Mouse (Mus musculus) c-Kit-negative CD71-positive TER-119-positive erythroid progenitor cells, embryonic 14.5 days (primary cell): ENCODE results near the gene Tfcp2.

Experiments used
- DNase-seq: peaks from one replicate; pipeline ENCODE4 v3.0.0-alpha.2; 2013; ENCODE audit warnings: low read depth, low spot score

Tfcp2 gene

DNA sequence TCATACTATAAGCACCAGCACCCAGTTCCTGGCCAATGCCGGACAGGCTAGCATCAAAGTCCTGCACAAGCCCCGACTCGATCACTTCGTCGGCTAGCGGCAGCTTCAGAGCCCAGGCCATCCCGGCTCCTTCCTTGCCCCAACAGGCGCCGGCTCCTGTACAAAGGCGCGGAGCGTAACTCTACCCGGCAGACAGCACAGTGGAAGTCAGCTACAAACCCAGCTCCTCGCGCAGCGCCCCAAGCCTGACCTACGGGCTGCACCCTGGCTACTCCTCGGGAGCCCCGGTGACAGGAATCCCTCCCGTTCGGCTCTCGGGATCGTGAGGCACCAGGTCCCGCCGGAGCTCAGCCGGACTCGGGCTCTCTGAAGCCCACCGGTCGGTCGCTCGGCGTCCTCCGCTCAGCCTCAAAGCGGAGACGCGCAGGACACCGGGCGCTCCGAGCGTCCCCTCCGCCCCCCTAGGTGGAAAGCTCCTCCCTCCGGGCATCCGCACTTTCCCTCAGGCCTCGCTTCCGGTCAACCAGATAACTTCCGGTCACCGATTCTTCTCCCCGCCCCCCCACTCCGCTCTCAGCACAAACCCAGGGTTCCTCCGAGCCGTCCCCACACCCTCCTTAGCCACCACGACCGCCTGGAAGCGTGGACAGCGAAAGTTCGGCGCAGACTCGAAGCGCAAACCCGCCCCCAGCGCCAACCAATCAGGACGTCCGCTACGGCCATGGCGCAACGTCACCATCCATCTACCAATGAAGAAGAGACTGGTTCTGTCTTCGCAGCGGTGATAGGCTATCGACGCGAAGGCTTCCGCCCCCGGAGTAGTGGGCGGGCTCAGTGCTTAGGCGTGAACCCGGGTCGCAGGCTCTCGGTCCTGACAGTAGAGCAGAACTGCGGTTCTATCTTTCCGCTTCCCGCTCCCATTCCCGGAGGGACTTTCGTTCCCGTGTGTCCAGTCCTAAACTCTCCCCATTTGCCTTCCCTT is at the start of gene Tfcp2:
Gene Tfcp2 (minus strand): TSS at position 683 of the 982 bp plus-strand sequence.
- DNase-seq: peak; percentile 95

DNA sequence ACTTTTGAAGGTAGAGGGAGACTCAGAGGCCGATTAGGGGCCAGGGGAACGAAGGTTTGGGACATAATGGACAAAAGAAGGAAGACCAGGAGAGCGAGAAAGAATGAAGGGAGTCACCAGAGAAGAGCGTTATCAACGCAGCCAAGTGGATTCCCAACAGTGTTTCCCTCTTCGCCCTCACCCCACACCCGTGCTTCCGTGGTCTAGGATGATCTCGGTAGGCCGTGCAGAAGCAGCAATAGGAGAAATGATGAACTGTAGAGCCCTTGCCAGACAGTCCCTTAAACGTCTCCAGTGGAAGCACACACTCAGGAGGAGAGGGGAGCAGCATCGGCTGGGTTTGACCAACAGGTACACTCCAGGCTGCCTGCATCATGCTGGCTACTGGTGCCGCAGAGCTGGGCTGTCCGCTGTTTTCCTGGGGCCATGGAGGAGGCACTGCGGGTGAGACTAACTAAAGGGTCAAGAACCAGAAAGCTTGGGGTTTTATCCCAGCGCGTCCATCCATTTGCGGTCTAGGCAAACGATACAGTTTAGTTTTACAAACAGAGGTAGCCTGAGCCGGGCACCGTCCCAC is 49.0 kb upstream of the Tfcp2 start:
- DNase-seq: no peak

DNA sequence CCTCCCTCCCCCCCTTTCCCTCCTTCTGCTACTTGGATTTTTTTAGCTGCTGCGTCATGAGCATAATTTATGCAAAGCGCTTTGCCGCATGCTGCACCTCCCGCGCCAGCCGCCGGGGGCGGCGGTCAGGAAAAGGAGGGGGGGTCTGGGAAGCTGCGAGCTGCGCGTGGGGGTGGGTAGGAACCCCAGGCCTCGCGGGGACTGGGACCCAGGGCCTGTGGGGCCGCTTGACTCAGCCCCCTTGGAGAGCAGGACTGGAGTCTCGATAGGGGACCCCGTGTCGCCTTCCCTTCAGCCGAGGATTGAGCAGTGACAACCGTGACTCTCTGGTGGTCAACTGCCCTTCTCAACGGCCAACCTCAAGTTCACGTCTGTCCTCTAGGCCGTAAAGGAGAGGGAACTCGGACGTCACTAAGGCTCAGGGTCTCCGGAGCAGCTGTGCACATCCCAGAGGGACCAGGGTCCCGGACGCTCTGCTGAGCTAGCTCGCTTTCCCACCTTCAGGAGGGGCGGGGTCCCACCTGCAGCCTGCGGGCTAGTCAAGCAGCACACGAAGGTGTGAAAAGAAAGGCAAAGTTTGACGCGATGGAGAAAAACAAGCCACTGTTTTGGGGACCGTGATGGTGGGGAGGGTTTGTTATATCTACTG is 48.4 kb upstream of the Tfcp2 start:
- DNase-seq: no peak

DNA sequence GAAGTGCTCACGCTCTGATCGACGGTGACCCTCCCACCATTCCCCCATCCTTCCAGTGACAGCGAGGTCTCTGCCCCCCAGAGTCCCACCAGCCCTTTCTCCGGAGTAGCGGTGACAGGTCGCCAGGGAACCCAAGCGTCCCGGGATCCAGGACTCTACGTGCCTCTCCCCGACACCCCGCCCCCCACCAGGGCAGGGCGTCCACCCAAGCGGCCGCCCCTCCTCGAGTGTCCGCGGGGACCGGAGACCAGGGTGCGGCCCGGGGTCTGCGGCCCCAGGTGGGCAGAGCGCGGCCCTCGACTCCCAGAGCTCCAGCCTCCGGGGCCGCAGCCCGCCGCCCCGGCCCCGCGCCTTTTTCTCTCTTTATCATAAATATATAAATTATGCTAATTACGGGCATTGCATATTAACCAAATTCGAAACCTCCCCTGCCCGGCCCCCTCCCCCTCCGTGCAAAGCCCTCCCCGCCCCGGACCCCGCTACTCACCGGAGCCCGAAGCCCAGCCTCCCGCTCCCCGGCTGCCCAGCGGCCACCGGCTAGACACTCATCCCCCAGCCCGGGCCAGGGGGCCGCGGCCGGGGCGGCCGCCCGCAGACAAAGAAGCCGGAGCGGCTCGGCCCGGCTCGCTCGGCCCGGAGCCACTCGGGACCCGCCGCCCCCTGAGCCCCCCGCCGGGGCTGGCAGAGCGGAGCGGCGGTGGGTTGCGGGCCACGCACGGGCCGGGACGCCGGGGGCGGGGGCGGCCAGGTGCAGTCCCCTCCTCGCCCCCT is 47.7 kb upstream of the Tfcp2 start, which contains the start of gene Pou6f1:
Gene Pou6f1 (minus strand): TSS at position 709 of the 771 bp plus-strand sequence.
- no peak for DNase-seq

DNA sequence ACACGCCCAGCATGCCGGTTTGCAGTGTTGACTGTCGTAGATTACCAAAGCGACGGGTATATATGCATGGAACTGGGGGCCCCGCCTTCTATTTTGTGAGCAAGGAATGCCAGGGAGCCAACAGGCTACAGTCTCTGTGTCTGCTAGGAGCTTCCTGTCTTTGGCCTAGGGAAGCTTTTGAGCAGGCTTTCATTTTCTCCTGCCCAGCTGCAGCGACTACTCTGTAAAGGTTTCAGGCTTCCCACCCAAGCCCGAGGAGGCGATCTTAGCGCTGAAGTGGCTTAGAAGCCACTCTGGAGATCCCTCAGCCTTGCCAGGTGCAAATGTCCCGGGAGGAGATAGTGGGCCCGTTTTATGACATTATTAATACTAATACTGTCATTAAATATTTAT is 47.1 kb upstream of the Tfcp2 start:
- DNase-seq: no peak

DNA sequence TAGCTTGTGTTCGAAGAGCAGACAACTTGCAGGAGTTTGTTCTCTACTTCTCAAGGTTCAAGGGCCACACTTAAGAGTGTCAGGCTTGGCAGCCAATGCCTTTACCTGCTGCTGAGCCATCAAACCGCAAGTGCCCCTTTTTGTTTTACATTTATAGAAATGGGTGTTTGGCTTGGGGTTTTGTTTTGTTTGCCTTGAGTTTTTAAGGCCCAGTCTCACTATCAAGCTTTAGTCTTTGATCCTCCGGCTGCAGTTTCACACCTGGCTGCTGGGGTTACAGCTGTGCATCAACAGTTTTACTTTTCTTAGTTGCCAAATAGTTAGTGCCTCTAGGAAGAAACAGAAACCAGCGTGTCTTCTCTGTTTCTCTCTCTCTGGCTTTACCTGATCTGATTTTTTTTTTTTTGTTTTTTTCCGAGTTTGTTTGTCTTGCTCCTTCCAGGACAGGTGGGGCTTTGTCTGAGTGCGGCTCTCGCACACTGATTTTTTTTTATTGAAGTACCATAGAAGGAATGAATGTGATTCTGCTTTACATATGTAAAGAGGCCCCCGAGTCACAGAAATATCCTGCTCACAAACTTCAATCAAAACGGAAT is 46.6 kb upstream of the Tfcp2 start:
- DNase-seq: no peak

DNA sequence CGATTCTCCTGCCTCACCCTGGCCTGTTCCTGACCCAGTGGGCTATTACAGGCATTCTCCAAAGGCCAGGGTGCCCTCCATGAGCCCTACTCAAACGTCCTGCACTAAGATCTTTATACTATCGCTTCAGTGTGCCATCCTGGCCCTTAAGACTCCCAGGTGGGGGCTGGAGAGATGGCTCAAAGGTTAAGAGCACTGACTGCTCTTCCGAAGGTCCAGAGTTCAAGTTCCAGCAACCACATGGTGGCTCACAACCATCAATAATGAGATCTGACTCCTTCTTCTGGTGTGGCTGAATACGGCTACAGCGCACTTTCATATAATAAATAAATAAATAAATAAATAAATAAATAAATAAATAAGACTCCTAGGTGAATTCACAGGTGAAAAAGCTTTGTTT is 41.0 kb upstream of the Tfcp2 start:
- DNase-seq: no peak

DNA sequence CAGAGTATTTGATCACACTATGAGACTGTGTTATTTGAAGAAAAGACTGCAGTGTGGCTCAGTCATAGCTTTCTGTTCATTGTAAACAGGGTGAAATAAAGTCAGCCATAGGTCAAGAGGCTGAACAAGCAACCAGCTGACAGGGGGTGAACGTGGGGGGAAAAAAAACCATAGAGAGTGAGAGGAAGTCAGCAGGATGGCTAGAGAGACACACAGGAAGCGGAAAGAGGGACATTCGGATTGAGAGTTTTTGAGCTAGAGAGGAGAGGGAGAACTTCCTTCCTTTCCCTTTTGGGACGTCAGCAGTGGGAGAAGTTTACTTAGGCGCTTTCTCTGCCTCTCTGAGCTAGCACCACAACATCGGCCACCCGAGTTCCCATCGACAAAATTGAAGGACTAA is 38.6 kb upstream of the Tfcp2 start:
- no peak for DNase-seq

DNA sequence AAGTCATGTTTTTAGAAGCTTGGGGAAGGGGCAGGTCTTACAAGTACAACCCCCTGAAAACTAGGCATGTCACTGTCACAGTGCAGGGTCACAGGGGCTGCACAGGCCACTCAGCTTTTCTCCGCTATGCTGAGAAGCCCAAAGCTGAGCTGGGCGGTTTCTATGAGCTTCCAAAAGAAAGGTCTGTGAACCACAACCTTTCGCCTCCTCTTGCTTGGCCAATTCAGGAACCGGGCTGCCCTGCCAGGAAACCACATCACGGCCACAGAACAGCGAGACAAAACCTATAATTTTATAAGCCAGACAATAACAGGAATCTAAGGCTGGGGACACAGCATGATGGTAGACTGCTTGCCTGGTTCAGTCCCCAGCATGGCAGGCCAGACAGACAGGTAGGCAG is 36.5 kb upstream of the Tfcp2 start:
- DNase-seq: no peak

DNA sequence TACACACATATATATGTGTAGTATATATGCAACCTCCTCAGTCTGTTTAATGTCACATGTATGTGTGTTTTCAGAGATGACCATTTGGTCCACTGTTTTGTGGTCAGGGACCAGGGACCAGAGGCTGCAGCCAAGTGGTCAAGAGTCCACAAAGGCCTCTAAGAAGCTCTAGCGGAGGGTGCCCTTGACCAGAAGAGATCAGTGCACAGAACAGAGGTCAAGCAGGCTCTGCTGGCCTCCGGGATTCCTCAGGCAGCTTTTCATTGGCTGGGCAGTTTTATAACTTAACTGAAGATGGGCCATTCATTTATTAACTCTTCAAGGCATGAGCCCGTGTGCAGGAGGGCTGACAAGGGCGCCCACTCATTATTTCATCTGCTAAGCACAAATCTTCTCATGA is 35.4 kb upstream of the Tfcp2 start:
- no peak for DNase-seq

DNA sequence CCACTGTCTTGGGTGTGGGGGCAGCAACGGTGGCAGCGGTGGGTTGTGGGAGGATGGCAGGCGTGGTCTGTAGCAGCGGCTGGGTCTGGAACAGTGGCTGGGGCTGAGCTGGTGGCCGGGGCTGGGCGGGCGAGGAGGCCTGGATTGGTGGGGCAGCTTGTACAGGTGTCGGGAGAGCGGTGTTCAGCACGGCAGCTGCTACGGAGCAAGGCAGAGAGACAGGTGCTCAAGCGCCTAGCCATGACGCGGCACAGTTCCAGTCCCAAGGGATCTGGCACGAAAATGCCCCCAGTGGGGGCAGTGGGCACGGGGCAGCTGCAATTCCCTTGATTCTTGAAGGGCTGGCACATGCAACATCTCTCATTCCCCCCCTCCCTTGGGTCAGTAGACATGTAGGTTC is 34.1 kb upstream of the Tfcp2 start:
- no peak for DNase-seq

DNA sequence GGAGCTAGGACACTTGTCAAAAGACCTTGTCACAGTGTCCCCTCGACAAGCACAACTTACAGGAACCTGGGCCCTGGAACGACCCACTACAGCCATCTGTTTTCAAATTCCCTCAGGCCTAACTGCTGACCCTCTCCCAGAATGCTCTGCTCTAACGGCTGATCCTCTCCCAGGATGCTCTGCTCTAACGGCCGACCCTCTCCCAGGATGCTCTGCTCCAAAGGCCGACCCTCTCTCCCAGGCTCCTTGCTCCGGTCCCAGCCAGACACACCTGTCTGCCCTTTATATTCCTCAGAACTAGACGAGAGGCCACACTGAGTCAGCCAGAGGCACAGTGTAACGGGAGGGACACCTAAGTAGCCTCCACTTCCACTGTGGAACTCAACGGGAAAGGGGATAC is 28.3 kb upstream of the Tfcp2 start:
- DNase-seq: no peak

DNA sequence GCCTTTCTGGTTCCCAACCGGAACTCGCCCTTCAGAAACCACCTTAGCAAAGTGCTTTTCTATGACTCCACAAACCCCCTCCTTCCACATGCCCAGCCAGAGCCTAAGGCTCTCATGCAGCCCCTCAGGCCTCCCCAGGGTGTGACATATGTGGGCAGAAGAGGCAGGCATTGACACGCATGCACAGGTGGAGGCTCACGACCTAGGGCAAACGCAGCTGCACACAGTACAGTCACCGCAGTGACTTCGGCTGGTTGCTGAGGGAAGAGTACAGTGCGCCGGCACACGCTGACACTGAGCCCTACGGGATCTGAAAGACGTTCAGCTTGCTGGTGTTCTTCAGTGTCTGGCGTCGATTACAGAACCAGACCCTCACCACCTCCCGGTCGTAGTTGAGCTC is 26.2 kb upstream of the Tfcp2 start:
- no peak for DNase-seq

DNA sequence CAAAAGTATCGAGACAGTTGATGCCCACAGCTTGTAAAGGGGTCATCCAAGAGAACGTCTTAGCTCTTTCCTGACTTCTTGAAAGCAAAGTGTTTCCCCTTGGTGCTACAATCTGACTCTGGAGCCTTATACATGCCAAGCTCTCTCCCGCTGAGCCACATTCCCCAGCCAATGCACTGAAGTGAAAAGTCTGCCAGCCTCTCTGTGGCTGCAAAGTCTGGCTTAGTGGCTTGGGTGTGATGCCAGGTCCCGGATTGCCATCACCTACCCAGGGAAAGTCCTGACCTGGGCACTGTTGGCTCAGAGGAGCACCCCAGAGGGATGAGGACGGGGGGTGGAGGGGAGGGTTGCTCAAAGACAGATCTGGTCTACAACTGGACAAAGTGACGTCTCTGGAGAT is 25.0 kb upstream of the Tfcp2 start:
- no peak for DNase-seq

DNA sequence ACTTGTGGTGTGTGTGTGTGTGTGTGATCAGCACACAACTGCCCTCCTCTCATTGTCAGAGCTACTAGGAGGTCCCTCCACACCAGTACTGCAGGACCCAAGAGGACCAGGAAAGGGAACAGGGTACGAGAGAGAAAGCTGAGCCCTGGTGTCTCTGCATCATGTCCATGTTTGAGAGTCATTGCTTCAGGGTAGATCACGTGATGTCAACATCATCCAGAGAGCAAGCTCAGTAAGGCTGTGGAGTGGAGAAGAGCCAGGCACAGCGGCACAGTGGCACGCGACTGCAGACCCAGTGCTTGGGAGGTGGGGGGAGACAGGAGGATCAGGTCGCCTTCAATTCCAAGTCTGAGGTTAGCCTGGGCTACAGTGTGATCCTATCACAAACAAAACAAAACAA is 24.6 kb upstream of the Tfcp2 start:
- DNase-seq: no peak

DNA sequence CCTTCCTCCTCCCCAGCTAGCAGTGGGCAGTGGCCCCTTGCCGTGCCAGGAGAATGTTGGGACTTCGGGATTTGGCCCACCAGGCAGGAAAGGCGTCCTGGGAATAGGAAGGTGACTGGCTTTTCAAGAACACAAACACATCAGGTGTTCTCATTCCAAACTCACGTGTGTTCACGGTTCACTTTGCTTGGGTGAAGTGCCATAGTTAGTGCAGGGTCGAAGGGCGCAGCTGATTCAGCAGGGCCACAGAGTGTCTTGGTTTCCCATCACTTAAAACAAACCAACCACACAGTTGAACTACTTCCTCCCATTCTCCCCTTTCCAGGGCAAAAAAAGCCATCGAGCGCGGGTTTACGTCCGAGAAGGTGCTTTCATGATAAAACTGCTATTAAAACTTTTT is 23.6 kb upstream of the Tfcp2 start:
- no peak for DNase-seq

DNA sequence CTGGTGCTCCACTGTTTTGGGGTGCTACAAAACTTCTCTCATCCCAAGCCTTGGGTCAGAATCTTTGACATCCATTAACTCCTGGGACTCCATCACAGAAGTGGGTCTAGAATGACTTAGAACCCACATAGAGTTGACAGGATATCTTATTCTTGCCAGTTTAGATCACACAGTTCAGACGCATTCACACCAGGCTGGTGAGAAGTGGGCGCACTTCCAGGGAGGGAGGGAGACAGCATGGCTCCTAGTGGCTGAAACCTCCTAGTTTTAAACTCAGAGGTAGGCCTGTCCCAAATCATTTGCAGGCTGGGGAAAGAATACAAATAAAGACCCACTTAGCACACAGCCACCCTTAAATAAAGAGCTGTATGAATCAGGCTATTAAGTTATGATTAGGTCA is 22.6 kb upstream of the Tfcp2 start:
- no peak for DNase-seq

DNA sequence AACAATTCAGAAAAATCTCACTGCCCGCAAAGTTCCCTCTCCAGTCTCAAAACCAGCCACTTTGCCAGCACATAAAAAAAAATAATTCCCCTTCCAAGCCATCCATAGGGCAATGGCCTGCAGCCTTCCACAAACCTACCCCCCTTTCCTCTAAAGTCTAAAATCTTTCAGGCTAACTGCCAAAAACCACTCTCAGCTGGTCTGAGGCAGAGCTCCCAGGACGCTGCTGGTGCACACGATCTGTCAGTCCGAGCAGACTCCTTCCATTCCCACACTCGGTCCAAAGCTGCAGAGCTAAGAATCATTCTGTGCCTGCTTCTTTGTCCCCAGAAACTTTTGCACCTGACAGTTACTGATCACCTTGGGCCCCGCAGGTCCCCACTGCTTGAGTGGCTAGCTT is 22.1 kb upstream of the Tfcp2 start:
- no peak for DNase-seq

DNA sequence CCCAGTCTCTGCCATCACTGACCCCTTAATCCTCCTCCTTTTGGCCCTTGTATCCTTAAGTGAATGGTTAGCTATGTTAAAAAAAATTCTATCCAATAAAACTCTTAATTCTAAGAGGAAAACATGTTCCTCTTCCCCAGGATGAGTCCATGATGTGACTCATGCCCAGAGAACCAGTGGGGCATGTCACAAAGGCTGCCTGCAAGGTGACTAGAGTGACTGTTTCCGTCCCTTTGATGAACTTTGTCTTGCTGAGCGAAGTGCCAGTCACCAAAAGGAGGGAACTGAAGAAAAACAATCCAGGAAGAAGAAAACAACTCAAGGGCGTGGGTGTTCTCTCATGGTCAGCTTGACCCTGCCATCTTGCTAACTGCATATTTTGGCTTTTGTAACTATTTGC is 17.4 kb upstream of the Tfcp2 start:
- no peak for DNase-seq

DNA sequence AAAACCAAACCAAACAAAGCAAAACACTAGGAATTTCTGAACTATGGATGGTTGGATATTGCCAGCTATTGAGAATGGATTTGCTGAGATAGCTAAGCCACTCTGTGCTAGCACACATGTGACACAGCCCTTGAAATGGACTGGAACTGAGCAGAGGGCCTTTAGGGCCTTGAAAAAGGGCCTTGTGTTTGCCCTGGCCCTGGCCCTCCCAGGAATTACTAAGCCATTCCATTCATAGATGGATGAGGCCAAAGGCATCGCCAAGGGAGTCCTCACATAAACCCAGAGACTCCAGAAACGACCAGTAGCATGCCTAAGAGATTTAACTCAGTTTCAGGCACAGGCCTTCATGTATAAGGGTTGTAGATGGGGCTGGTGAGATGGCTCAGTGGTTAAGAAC is 14.7 kb upstream of the Tfcp2 start:
- no peak for DNase-seq

DNA sequence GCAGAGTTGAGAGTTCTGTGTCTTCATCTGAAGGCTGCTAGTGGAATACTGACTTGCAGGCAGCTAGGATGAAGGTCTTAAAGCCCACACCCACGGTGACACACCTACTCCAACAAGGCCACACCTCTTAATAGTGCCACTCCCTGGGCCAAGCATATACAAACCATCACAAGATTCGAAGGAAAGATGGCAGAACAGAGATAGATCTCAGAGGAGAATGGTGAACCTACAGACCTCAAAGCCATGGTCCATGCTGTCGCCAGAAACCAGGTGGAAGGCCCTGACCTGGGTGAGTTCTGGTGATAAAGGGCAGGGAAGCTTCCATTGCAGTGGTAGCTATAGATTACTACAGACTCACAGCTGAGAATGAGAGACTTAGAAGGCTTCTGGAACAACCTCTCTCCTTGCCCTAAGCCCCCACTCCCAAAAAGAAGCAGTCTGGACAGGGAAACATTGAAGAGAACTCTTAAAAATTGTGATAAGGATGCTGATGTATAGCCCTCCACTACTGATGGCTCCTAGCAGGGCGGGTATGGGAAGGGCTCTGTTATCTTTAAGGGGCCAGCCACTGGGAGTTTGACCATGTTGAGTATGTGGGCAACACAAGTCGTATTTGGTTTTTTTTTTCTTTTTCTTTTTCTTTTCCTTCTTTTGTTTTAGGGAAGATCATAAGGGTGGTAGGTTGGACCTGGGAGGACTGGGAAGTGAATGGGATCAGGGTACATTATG is 6.1 kb upstream of the Tfcp2 start:
- peak; percentile 30 for DNase-seq
